Mouse (Mus musculus): Measurements from ENCODE around the gene Gstt1.

GRCm38 (mm10) chr10:75789841-75790240 lies 8.5 kb downstream of the Gstt1 start:
- TF ChIP-seq CTCF (IDR thresholded peaks at IDR 0.05) (no peak), EP300 (IDR thresholded peaks at IDR 0.05) (no peak)

Measured in lung, postnatal 0 days (tissue).